Mouse (Mus musculus) right cerebral cortex, postnatal 36 days (tissue): ENCODE results near the gene Mast4.

Experiments
- DNase-seq, 2 experiments: peaks; one replicate each; pipeline ENCODE4 v3.0.0; 2022; ENCODE audit warnings: low spot score in 2 of 2, mixed read lengths in 1 of 2

Gene Mast4

DNA sequence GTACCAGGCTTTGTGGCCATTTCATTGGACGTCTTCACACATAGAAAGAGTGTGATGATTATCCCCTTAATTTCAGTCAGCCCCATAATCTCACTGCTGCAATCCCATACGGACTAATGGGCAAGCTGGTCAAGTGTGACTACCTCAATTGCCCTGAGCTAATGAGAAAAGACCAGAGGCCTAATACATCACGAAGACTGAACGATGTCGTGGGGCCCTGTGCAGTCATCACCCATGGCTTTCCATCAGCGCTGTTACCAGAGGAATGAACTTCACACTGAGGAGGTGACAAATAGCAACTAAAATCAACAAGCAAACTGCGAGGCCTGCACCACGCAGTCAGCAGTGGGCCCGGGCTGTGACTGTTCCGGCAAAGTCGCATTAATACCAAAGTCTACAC is 344.7 kb downstream of the Mast4 start:
- no peak for DNase-seq

DNA sequence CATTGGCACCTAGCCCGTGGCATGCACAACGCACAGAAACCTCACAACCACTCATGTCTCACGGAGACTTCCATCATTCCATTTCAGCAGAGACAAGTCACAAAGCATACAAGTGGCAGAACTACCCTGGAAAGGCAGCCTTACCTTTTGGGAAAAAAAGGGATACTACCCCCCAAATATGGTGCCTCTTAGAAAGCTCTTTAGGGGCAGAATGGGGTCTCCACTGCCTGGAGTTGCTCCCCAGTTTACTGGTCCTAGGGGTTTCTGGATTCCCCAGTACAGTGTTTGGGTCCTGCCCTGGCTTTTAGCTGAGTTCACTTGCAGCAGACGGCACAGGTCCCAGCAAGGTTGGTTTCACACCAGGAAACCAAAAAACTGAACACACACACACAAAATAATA is 345.3 kb downstream of the Mast4 start:
- no peak for DNase-seq

DNA sequence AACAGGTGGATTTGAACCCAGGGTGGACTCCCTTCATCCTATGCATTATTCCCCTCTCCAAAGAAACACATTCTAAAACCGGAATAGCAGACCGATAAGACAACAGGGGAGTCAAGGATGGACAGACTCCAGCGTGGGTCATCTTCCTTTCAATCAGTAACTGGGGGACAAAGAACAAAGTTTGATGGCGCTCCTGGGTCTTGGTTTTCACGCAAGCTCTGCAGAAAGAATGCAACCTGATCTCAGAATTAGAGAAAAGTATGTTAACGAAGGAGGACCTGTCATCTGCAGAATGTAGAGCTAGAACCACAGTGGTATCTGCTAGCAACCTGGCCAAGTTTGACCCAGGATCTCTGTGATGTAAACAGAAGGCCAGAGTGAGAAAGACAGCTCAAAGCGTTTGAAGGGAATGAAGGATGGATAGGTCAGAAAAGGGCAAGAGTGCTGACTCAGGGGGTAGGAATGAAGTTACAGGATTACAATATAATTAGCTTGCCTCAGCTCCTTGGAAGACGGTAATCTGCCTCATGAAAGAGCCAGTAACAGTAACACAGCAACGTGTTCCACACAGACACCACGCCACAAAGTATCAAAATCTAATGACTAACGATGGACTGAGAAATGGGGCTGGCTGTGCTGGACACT is 345.9 kb downstream of the Mast4 start:
- no peak for DNase-seq

DNA sequence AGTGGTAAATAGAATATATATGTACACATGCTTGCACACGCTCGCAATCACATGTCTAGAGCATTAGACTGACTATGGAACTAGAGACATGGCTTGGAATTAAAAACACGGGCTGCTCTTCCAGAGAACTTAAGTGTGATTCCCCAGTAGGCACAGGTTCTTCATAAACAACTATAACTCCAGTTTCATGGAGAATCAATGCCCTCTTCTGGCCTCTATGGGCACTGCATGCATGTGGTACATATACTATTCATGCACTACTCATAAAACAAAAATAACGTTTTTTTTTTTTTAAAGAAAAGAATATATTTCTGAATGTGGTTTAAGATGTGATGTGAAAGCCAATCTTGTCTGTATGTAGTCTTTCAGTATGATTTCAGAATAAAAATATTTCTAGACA is 349.7 kb downstream of the Mast4 start:
- no peak for DNase-seq

DNA sequence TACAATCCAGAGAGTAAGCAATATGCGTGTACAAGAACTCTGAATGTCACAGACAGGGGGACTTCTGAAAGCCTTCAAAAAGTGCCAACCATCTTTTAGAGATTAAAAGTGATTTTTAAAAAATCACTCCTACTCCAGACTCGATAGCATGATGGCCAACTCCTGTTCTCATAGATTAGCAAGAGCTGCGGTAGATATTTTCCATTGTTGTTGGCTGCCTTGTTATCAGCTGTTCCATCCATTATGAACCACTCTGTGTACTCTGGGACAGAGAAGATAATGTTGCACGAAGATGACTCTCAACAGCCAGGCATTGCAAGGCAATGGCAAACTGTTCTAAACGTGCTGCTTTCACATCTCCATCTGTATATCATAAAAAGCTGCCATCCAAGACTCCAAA is 360.4 kb downstream of the Mast4 start:
- no peak for DNase-seq

DNA sequence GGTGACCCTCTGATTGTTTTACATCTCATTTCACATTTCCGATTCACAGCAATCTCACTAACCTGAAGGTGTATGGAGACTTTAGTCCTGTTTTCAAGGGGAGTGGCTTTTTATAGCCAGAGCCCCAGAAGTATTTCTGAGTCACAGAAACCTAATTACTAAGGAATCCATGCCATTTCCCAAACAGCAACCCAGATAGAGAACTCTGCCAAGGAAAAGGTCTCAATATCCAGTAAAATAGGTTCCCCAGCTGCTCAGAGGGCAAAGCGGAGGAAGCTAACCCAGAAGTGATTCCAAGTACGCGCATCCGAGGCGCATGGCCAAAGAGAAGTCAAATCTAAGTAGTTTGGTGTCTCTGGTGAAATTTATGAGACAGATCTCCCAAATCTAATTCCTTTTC is 370.8 kb downstream of the Mast4 start:
- DNase-seq, result no peak

DNA sequence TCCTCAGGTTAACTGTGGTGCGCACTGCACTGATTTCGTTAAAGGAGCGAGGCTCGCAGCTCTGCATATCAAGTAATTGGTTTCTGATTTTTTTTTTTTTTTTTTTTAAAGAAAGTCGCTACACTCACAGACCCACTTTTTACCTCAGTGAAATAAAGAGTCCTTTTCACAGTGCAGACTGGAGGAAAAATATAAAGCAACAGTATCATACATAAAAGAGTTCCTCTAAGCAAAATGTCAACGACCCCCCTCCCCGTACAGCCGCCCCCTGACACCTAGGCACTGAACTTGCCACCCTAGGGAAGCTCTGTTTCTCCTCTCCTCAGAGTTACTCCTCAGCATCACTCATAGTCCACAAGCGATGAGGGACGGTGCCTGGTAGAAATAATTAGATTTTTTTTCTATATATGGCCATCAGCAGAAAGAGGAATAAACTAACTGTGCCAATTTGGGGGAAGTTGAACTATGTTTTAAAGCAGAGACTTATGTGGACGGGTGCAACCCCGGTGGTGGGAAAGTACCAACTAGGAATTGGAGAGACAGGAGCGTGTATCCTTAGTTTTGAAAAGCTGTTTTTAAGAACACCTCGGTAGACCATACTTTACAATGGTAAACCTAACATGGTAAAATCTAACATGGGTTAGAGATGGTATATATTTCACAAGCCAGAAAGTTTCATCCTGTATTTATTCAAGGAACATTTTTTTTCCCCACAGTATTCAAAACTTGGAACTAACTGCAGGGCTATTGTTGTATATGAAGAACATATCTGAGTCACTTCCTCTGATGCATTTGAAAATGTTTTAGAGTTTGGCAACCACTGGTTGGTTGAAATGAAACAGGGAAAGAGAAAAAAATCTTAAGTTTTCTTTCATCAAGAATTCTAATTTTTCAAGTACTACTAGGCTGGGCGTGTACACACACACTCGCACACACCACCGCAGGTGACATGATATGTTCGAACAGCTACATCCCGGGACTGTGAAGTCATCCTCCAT is 375.7 kb downstream of the Mast4 start:
- DNase-seq, result no peak

DNA sequence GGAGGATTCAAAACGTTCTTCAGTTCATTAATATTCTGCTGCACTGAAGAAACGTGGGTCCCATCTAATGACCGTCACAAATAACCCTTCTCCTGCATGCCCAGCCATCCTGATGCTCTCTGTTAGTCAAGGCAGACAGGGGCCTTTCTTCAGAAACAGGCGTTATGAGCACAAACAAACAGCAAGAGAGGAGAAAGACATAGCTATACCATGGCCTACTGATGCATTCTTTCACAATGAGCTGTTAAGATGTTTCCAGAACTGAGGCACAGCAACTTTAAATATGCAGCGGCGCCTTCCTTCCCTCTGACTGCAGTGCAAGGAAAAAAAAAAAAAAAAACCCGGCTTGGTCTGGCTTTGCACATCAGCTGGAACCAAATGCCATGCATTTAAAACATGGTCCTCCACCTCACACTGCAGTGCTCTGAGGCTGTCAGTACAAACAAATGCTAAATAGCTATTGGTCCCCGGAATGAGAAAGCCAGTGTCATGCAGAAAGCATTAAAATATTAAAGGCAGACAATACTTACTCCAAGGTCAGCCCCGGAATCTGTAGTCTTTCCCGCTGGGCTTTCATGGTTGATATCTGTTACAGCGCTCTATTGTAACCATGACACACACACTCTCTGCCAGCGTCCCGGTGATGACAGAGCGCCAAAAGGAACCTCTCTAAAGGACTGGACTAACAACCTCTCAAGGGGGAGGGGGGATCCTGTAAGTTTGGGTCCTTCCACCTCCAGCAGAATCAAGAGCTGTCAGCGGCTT is 376.6 kb downstream of the Mast4 start:
- DNase-seq, result no peak

DNA sequence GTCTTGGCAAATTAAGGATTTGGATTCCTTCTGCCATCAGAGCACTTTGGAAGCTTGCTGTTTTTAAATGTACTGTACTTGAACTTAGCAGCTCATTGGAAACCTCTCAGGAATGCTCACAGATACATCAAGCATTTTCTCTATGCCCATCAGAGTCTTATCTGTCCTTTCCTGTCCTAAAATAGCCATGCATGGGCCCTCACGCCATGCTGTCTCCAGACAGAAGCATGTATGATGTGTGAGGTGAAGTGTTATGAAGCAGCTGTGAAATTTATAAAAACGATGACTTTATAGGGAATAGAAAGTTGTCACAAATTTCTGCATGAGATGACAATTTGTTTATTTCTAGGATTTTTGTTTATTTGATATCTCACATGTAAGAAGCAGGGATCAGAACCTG is 378.8 kb downstream of the Mast4 start:
- no peak for DNase-seq

DNA sequence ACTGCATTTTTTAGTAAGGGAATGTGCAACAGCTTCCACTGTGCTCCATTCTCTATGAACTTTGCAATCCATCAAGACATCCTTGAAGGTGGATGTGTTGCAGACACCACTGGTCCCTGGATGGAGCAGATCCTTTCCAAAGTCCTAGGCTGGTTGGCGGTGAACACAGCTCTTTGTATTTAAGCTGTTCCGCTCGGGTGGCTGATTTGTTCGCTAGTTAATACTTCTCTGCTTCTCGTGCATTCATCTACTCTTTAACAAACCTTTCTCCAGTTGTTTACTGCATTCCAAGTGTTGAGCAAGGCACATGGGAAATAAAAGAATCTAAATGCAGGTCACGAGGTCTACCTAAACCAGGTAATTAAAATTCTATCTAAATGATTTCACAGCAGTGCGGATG is 384.5 kb downstream of the Mast4 start:
- no peak for DNase-seq

DNA sequence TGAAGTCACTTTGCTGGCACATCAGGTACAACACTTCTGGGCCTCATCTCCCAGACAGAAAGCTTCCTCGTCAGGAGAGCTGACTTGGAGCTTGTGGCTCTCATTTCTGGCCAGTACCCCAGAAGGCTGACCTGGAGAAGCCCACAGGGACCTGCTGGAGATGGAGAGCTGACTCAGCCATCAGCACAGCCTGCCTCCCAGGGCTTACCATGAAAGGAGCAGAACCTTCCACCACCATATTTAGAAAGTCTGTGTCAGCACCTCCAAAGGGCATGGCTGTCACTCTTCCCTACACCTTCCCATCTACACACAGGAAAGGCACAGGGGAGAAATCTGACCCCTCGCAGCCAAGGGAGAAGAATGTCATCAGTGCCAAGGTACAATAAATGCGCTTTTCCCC is 385.3 kb downstream of the Mast4 start:
- no peak for DNase-seq

DNA sequence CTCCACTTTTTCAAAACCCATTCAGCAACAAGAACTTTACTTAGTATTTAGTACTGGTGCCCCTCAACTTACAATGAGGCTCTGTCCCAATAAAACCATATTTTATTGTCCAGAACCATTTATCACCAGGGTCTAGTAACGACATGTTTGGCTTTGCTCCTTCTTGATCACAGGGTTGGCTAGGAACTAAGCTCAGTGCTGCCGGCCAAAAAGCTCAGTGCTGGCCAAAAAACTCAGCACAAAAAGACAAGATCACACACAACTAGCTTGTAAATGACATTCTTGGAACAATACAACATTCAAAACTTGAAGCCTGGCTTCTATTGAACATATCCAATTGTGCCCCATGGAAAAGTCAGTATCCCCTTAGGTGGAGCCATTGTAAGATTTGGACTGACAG is 386.8 kb downstream of the Mast4 start:
- no peak for DNase-seq

DNA sequence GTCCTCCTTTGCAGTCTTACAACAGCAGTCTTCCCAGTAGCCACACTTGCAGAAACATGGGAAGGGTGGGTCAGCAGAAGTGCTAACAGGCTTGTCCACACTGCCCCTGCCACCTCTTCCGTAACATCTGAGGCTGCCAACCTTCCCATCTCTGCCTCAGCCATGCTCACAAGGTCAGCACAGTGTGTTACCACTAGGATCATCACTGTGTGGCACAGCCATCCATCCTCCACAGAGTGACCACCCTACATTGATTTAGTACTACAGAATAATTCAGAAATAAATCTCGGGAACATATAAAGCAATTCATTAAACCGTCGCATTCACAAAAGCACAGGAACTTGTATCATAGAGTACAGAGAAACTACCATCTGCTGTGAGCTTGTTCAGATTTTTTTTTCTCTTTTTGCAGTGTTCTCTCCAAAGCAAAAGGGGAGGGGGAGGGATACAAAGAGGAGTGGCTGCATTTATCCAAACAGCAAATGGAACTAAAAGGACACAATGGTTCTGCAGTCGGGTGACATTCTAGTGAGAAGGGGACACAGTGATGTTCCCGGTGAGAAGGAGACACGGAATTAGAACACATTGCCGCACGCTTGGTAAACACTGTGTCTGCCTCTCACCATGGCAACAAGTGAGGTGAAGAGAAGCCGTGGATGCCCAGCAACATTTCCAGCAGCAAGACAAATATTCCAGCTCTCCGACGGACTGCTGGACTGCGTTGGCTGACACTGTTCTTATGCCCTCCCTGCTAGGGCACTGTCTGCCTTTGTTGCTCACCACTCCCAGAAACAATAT is 388.1 kb downstream of the Mast4 start:
- DNase-seq, result peak in 1 of 2 experiments; percentile 32

DNA sequence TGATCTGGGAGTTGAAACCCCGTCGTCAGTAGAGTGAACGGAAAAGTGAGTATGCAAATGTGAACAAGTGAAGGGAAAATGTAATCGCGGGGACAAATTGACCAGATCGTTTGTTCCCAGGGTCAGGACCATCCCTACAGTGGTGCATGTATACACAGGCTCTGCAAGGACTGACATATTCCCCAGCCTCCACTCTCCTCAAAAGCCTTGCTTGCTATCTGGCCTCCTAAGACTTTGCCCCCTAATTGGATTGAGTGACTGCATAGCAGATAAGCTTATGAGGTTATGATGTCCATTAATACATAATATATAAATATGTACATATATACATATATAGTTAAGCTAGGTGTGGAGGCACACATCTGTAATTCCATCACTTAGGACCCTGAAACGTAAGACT is 388.8 kb downstream of the Mast4 start:
- no peak for DNase-seq

DNA sequence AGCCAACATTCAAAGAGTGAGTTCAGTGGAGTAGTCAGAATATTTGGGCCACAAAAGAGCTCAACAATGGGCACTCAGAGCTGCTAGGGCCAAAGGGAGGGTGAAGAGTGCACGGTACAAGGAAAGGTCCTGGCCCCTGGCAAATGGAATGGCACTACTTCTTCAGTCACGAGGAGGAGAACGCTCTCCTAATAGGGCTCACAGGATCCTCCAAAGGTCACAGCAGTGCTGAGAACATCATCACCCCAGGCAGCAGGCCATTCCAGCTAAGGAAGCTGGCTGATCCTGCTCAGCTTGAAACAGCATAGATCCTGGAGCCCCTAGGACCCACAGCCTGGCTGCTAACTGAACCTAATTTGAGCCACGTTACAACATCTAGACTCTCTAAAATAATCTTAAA is 389.8 kb downstream of the Mast4 start:
- no peak for DNase-seq

DNA sequence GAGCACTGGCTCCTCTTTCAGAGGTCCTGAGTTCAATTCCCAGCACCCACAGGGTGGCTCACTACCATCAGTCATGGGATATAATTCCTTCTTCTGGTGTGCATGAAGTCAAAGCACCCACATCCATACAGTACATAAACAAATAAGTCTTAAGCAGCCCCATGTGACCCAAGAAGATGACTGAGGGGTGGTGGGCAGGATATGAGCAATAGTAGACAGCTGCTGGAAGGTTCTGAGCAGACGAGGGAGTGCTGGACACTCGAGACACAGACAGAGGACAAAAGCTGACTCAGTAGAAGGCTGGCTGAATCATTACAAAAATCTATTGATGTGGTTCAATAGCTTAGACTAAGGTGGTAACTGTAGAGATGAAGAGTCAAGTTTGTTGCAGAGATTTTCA is 391.7 kb downstream of the Mast4 start:
- DNase-seq, result no peak

DNA sequence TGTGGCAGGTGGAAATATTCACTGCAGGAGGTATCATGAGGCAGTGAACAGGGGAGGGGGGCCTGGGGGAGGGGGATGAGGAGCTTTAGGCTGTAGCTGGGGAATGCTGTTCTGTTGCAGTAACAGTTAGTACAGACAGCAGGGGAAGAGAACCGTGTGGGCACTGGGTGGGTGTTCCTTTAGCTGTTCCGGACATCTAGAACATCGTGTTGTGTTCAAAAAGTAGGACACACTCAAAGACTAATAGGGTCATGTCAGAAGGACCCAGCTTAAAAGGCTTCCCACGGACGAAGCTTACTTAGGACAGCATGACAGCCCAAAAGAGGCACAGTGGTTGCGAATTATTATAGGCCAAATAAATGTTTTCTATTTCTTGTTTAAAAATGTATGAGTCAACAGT is 393.8 kb downstream of the Mast4 start:
- DNase-seq, result peak in 1 of 2 experiments; percentile 41

DNA sequence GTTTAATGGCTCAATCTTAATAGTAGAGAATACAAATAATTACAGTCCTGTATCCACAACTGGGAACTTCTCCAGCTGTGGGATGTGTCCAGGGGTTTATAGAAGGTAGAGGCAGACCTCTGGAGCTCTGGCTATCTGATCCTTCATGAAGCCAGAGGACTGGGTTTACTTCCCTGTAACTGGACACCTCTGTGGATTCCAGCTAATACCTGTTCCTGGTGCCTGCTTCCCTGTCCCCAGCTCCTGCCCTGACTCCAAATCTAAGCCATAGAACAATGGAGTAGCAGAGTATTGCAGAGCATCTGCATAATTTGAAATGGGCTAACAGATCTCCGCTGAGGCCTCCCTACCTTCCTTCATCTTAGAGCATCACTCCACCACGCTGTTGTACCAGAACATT is 398.1 kb downstream of the Mast4 start:
- no peak for DNase-seq

DNA sequence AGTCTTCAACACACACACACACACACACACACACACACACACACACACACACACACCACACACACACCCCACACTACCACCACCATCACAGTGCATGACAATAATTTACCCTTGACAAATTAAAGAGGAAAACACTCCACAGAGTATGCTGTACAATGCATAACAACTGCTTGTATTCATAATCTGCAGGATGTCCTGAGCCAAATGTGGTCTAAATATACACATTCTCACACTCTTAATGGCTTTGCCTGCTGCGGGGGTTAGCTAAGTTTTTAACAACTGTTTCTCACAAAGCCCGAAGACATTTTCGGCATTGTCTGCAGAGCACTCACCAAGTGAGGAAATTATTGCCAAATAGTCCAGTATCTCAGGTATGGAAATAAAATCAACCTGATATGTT is 398.5 kb downstream of the Mast4 start:
- no peak for DNase-seq

DNA sequence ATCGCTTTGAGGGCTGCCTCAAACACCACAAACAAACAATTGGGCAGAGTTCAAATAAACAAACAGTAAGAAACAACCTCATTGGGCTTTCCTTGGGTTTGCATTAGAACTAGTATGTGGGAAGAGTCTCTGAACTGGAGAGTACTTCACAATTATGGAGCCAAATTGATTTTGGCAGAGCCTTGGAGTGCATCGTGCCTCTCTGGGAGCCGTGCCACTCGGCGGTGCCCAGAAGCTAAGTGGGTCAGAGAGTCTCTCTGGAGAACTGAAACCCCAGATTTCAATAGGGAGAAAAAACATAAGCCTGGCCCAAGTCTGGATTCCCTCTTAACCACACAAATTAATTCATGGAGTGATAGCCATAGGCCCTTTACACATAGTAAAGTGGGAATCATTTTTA is 400.6 kb downstream of the Mast4 start:
- DNase-seq, result peak in 1 of 2 experiments; percentile 37

DNA sequence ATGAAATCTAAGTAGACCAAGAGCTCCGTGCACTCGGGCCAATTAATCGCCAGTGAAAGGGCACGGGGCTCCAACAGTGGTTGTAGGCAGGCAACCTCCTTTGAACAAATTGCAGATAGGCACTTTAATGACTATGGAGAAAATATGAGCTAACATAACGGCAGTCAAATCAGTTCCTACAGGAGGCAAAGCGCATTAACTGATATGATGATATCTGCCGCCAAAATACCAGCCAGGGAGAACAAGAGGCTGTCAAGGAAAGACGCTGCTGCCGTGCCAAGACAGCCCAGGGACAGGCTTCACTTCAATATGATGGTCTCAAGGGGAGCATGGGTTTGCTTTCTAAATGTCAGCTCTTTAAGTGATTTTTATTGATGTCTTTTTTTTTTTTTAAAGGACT is 401.9 kb downstream of the Mast4 start:
- DNase-seq, result no peak

DNA sequence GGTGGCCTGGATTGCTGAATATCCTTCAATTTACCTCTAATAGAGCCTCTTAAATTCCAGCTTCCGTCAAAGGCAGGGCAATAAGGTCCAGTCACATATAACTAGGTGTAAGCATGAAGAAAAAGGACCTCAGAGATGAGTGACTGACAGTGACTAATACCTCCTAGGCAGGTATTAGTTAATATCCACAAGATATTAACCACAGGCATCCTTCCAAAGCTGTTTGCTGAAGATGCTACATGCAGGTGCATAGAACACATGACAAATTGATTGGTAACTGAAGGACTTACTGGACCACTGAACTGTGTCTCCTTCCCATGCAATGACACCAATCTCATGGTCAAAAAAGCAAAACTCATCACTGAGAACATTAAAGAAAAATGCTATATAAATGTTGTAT is 402.3 kb downstream of the Mast4 start:
- DNase-seq, result no peak
